Mouse (Mus musculus) E14TG2a.4 (cell line): Measurements from ENCODE around the gene Paxbp1.

Experiments
- CTCF ChIP-seq: conservative IDR thresholded peaks from 2 replicates; pipeline ENCODE4 v1.5.1; 2014; ENCODE audit warnings: low read length
- NANOG ChIP-seq: IDR thresholded peaks from 2 replicates; pipeline ENCODE4 v1.6.1; 2014; ENCODE audit warnings: borderline replicate concordance, low read length, mixed read lengths
- POU5F1 ChIP-seq: IDR thresholded peaks from 2 replicates; pipeline ENCODE4 v1.6.1; 2014; ENCODE audit warnings: low read length, borderline replicate concordance

DNA sequence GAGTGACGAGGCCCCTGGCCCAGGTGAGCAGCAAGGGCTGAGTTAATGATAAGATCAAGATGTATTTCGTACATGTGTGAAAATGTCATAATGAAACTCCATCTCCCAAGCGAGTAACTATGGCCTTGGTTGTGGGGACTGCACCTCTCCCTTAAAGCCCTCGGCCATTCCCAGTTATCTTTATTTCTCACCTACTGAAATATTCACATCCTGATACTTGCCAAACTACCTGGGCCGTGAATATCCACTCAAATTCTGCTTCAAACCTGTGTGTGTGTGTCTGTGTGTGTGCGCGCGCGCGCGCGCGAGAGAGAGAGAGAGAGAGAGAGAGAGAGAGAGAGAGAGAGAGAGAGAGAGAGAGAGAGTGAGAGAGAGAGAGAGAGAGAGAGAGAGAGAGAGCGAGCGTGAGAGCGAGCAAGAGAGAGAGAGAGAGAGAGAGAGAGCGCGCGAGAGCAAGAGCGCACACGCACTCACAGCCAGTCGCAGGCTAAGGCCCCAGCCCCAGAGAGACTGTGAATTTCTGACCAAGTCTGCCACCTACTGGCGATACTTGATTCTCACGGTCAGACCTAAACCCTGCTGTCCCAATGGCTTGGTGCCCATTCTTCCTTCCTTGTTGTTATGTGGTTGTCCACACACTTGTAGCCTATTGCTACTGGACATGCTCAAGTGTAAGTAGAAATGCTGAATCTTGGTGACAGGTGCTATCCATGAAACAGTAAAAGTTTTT, 29.0 kb upstream of the Paxbp1 start:
- TF ChIP-seq CTCF, result peak; percentile 39
- no peak for TF ChIP-seq POU5F1
- TF ChIP-seq NANOG, result no peak
